Mouse (Mus musculus) kidney, embryonic 14.5 days (tissue): ENCODE measurements around the gene Aurka. TPM values are rescaled to one million over a fixed set of nuclear protein-coding genes. Genes with fewer than 3 reads are reported as not detected.

ENCODE experiments used
- ATAC-seq: fragments of 200-750 bp; cut with Nextera tagmentation; 2 replicates; pipeline ENCODE4 v1.8.0; 2017; ENCODE audit warnings: moderate number of reproducible peaks, mild to moderate bottlenecking, moderate TSS enrichment, moderate library complexity; ENCODE audit not compliant: low FRiP score, low TSS enrichment
- H3K27ac ChIP-seq: fragments of 300-500 bp; sonication (generic); 2 replicates; pipeline ENCODE4 v1.5.1; 2014; ENCODE audit warnings: low read depth, mild to moderate bottlenecking, low read length, moderate library complexity, mixed read lengths
- H3K27me3 ChIP-seq: fragments of 300-500 bp; sonication (generic); 2 replicates; pipeline ENCODE4 v1.6.1; 2014; ENCODE audit warnings: mild to moderate bottlenecking, low read length; ENCODE audit not compliant: control insufficient read depth, insufficient read depth
- H3K36me3 ChIP-seq: fragments of 300-500 bp; sonication (generic); 2 replicates; pipeline ENCODE4 v1.6.1; 2014; ENCODE audit warnings: low read length, mixed read lengths; ENCODE audit not compliant: control insufficient read depth, insufficient read depth
- H3K4me1 ChIP-seq: fragments of 300-500 bp; sonication (generic); 2 replicates; pipeline ENCODE4 v1.6.1; 2014; ENCODE audit warnings: low read length, mixed read lengths; ENCODE audit not compliant: control insufficient read depth, insufficient read depth
- H3K4me2 ChIP-seq: fragments of 300-500 bp; sonication (generic); replicated peaks from 2 replicates; pipeline ENCODE4 v1.6.1; 2014; ENCODE audit warnings: low read depth, mild to moderate bottlenecking, low read length
- H3K4me3 ChIP-seq: fragments of 300-500 bp; sonication (generic); 2 replicates; pipeline ENCODE4 v1.5.1; 2014; ENCODE audit warnings: mild to moderate bottlenecking, low read length
- H3K9ac ChIP-seq: fragments of 300-500 bp; sonication (generic); 2 replicates; pipeline ENCODE4 v1.6.1; 2014; ENCODE audit warnings: low read depth, mild to moderate bottlenecking, low read length, moderate library complexity
- H3K9me3 ChIP-seq: fragments of 300-500 bp; sonication (generic); 2 replicates; pipeline ENCODE4 v1.6.1; 2016; ENCODE audit warnings: low read length; ENCODE audit not compliant: control insufficient read depth
- WGBS: fragments of 180-500 bp; shearing (Covaris S2); extraction: QIAGEN DNeasy Blood & Tissue Kit; methylation state at CpG from one replicate; pipeline ENCODE4 v1.1.7; 2014; 5-methylcytosine and 5-hydroxymethylcytosine counted together
- polyA plus RNA-seq: library from polyadenylated mRNA; unstranded; fragments of >200 nt; fragmentation: Nextera tagmentation; extraction: Ambion mirVana; gene quantifications from 2 replicates; pipeline ENCODE4 v1.2.1, GENCODE M21; 2014

Aurka gene
- polyA plus RNA-seq, 1 experiment from 2014 or later, result 136 TPM

GRCm38 (mm10) chr2:172393391-172394051, 23.2 kb upstream of the Aurka start, which contains the start of gene Cass4:
Gene Cass4, plus strand, starts transcription at chr2:172393794.
- ATAC-seq, result no peak
- H3K27ac ChIP-seq, result no peak within 1 kb of the TSS
- no peaks in the 10 kb centered on the region for H3K9me3 ChIP-seq
- 0 out of 2 replicates have a peak, but pooled peaks cover 6% of the 10 kb centered on the region for H3K4me1 ChIP-seq
- H3K27me3 ChIP-seq, result no peaks in the 10 kb centered on the region
- 40% methylated on average over 13 of the region's 13 CpGs for WGBS
- no peak within 1 kb of the TSS for H3K9ac ChIP-seq
- no peak within 1 kb of the TSS for H3K4me2 ChIP-seq
- H3K36me3 ChIP-seq, result no peaks in the 10 kb centered on the region
- no peak within 1 kb of the TSS for H3K4me3 ChIP-seq

DNA sequence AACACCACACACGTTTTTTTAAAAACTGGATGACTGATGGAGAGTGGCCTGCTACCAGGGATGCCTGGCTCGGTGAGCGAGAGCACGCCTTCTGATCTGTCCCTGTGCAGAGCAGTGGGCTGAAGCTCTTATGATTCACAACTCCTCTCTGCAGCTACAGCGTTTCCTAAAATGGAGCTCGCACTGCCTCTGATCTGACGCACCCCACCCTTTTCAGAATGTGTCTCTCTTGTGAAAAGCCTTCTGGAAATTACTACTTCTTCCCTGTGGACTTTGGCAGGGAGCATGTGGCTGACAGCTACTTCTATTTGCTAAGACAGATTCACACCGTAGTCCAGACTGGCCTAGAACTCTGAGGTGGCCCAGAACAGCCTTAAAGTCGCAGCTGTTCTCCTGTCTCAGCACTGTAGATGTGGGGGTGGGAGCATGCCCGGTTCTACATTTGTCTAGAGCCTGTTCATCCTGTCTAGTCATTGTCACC, 21.7 kb upstream of the Aurka start:
- Histone ChIP-seq H3K4me1 (0 out of 2 replicates have a peak, but pooled peaks cover 6% of the 10 kb centered on the region), H3K9ac (no peak overlapping the region), H3K4me2 (no peak overlapping the region), H3K27ac (no peak overlapping the region), H3K36me3 (no peaks in the 10 kb centered on the region), H3K4me3 (no peak overlapping the region), H3K27me3 (no peaks in the 10 kb centered on the region), H3K9me3 (no peaks in the 10 kb centered on the region)
- ATAC-seq, result no peak
- WGBS, result 65% methylated on average over 10 of the region's 10 CpGs

DNA sequence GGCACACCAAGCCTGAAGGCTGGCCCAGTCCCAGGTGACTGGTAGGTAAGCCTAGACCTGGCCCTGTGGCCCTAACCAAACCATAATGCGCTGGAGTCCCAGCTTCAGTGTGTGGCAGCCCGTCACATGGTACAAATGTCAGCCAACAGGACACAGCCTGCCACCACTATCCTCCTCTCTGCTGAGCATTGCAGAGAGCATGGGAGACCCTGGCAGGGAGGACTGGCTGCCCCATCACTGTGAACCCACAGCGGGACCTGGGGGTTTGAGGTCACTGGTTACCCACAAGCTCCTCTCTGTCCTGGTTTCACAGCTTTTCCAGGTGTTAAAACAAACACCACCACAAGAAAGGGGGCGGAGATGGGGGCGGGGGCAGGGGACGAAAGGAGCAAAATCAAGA, 20.0 kb upstream of the Aurka start:
- Histone ChIP-seq H3K9me3 (no peaks in the 10 kb centered on the region), H3K36me3 (no peaks in the 10 kb centered on the region), H3K4me2 (no peak overlapping the region), H3K4me3 (no peak overlapping the region), H3K4me1 (0 out of 2 replicates have a peak, but pooled peaks cover 3% of the 10 kb centered on the region), H3K27ac (no peak overlapping the region), H3K9ac (no peak overlapping the region), H3K27me3 (no peaks in the 10 kb centered on the region)
- no peak for ATAC-seq
- 14% methylated on average over 6 of the region's 6 CpGs for WGBS

DNA sequence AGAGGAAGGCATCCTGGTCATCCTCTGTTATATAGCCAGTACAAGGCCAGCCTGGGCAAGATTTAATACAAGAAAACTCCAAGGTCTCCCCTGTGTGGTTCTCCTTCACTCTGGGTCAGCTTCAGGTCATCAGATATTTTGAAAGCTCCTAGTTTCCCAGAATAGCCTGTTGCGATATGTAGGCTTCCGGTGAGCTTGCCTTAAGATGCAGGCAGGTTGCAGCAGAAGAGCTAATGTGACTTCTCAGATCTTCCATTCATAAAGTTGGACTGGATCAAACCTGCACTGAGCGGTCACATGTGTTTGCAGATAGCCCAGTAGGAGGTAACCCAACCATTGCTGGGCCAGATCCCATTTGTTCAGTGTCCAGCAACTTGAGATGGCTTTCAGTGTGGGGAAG, 14.4 kb upstream of the Aurka start:
- no peak overlapping the region for H3K9ac ChIP-seq
- H3K4me3 ChIP-seq, result no peak overlapping the region
- no peak overlapping the region for H3K27ac ChIP-seq
- 81% methylated on average over 3 of the region's 3 CpGs for whole genome bisulfite sequencing
- H3K27me3 ChIP-seq, result no peaks in the 10 kb centered on the region
- ATAC-seq, result no peak
- no peaks in the 10 kb centered on the region for H3K9me3 ChIP-seq
- H3K4me2 ChIP-seq, result no peak overlapping the region
- H3K4me1 ChIP-seq, result no peaks in the 10 kb centered on the region
- H3K36me3 ChIP-seq, result peaks cover 26% of the 10 kb centered on the region

DNA sequence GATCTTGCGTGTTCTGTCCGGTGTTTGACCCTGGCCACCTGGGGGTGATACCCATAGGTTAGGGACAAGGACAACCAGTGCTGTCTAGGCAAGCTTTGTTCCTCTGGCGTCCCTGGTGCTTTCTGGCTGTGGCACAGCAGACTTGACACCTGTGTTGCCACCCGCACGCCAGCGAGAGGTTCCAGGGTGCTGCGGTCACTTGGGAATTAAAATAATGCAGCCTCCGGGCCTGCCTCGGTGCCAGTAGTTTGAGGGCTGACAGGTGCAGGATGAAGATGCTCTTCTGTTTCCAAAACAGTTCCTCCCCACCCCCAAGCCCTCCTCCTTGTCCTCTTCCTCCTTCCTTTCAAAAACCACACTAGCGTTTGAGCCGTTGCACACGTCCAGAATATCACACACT, 11.6 kb upstream of the Aurka start:
- Histone ChIP-seq H3K9ac (no peak overlapping the region), H3K9me3 (no peaks in the 10 kb centered on the region), H3K4me3 (no peak overlapping the region), H3K36me3 (peaks cover 52% of the 10 kb centered on the region), H3K27me3 (no peaks in the 10 kb centered on the region), H3K4me1 (no peaks in the 10 kb centered on the region), H3K4me2 (no peak overlapping the region), H3K27ac (no peak overlapping the region)
- WGBS, result 90% methylated on average over 12 of the region's 12 CpGs
- no peak for ATAC-seq

- WGBS, result 96% methylated on average over 11 of the region's 11 CpGs
- no peak overlapping the region for H3K4me3 ChIP-seq
- no peak overlapping the region for H3K4me2 ChIP-seq
Observed at GRCm38 (mm10) chr2:172381341-172381740, 11.0 kb upstream of the Aurka start.

DNA sequence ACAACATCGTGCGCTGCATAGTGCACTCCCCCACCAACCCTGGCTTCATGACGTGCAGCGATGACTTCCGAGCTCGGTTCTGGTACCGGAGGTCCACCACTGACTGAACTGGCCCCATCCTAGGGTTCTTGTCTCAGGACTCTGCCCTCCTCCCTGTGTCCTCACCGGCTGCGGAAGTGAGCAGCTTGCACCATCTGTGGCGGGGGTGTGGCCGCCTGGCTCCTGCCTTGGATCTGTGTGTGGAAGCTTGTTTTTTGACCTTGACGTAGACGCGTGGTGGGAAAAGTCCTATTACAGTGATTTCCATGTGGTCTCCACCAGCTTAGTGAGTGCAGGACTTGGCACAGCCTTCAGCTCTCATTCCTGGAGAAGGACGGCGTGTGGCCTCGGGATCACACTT, 10.2 kb upstream of the Aurka start:
- no peaks in the 10 kb centered on the region for H3K9me3 ChIP-seq
- H3K27ac ChIP-seq, result no peak overlapping the region
- no peak overlapping the region for H3K9ac ChIP-seq
- peaks cover 66% of the 10 kb centered on the region for H3K36me3 ChIP-seq
- H3K4me3 ChIP-seq, result no peak overlapping the region
- H3K27me3 ChIP-seq, result no peaks in the 10 kb centered on the region
- 94% methylated on average over 17 of the region's 17 CpGs for WGBS
- no peak for ATAC-seq
- H3K4me2 ChIP-seq, result no peak overlapping the region
- H3K4me1 ChIP-seq, result no peaks in the 10 kb centered on the region

More at GRCm38 (mm10) chr2:172381341-172381740, 11.0 kb upstream of the Aurka start:
- Histone ChIP-seq H3K27ac (no peak overlapping the region), H3K27me3 (no peaks in the 10 kb centered on the region), H3K9ac (no peak overlapping the region), H3K36me3 (peaks cover 58% of the 10 kb centered on the region), H3K9me3 (no peaks in the 10 kb centered on the region), H3K4me1 (no peaks in the 10 kb centered on the region)
- no peak for ATAC-seq

GRCm38 (mm10) chr2:172378332-172378731, 8.0 kb upstream of the Aurka start:
- Histone ChIP-seq H3K27me3 (no peaks in the 10 kb centered on the region), H3K27ac (no peak overlapping the region), H3K36me3 (peaks cover 88% of the 10 kb centered on the region), H3K4me1 (no peaks in the 10 kb centered on the region), H3K9me3 (no peaks in the 10 kb centered on the region), H3K9ac (no peak overlapping the region), H3K4me3 (no peak overlapping the region), H3K4me2 (no peak overlapping the region)
- no peak for ATAC-seq
- 74% methylated on average over 7 of the region's 7 CpGs for WGBS

DNA sequence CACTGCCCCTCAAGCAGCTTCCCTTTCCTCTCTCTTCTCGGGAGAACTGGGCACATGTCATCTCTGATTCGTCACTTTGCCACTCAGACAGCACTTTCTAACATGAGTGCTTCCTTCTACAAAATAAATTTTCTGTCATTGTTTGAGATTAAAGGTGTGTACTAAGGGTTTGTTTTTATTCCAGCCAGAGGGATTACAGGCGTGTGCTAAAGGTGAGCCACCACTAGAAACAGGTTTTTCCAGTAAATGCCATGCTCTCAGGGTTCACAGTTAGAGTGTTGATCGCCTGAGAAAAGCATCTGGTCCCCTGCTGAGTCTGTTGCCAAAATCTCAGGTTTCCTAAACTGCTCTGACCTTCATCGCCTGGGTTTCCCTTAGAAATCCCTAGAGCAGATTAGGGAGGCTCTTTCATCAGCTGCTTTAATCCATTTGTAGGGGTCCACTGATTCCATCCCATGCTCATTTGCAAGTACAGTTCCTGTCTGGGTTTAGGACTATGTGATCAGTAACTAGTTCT, 6.7 kb upstream of the Aurka start:
- no peaks in the 10 kb centered on the region for H3K27me3 ChIP-seq
- no peak overlapping the region for H3K27ac ChIP-seq
- peaks cover 93% of the 10 kb centered on the region for H3K36me3 ChIP-seq
- H3K4me3 ChIP-seq, result no peak overlapping the region
- H3K4me1 ChIP-seq, result no peaks in the 10 kb centered on the region
- 69% methylated on average over 5 of the region's 5 CpGs for WGBS
- H3K9ac ChIP-seq, result no peak overlapping the region
- no peaks in the 10 kb centered on the region for H3K9me3 ChIP-seq
- no peak overlapping the region for H3K4me2 ChIP-seq
- no peak for ATAC-seq
